Mouse (Mus musculus) myocyte (in vitro differentiated cells): ENCODE results near the gene Tep1.

Experiments used
- MYOG ChIP-seq, 3 experiments: IDR thresholded peaks; one replicate each; pipeline ENCODE4 v1.6.1; 2011; ENCODE audit warnings: control low read depth in 2 of 3, low read depth in 2 of 3, mild to moderate bottlenecking in 2 of 3; ENCODE audit not compliant: insufficient read length in 2 of 3, control insufficient read depth in 1 of 3, insufficient read depth in 1 of 3
- POLR2A ChIP-seq: IDR thresholded peaks from one replicate; pipeline ENCODE4 v1.6.1; 2011; ENCODE audit warnings: low read depth, mild to moderate bottlenecking, control low read depth, moderate library complexity; ENCODE audit not compliant: insufficient read length

GRCm38 (mm10) chr14:50892541-50893459 lies 22.4 kb upstream of the Tep1 start:
- TF ChIP-seq MYOG (IDR thresholded peaks at IDR 0.05; ENCODE audit: control insufficient read depth in 1 of 3, insufficient read depth in 1 of 3, insufficient read length in 2 of 3, low read depth in 2 of 3) (no peak), POLR2A (no peak)
